Mouse (Mus musculus) heart, embryonic 10.5 days (tissue): ENCODE results near the gene Adamts12. TPM values are rescaled to one million over a fixed set of nuclear protein-coding genes. Genes with fewer than 3 reads are reported as not detected.

Experiments
- DNase-seq: peaks from one replicate; pipeline ENCODE4 v3.0.0-alpha.2; 2017; ENCODE audit warnings: low spot score
- H3K27ac ChIP-seq: fragments of 300-500 bp; sonication (generic); 2 replicates; pipeline ENCODE4 v1.5.1; 2016; ENCODE audit warnings: mild to moderate bottlenecking
- H3K27me3 ChIP-seq: fragments of 300-500 bp; sonication (generic); 2 replicates; pipeline ENCODE4 v1.6.1; 2016; ENCODE audit warnings: mild to moderate bottlenecking; ENCODE audit not compliant: poor library complexity, insufficient read depth, severe bottlenecking
- H3K36me3 ChIP-seq: fragments of 300-500 bp; sonication (generic); 2 replicates; pipeline ENCODE4 v1.6.1; 2016; ENCODE audit warnings: mild to moderate bottlenecking, moderate library complexity
- H3K4me1 ChIP-seq: fragments of 300-500 bp; sonication (generic); 2 replicates; pipeline ENCODE4 v1.6.1; 2016; ENCODE audit warnings: mild to moderate bottlenecking
- H3K4me3 ChIP-seq: fragments of 300-500 bp; sonication (generic); 2 replicates; pipeline ENCODE4 v1.5.1; 2016; ENCODE audit warnings: mild to moderate bottlenecking, moderate library complexity
- H3K9me3 ChIP-seq: fragments of 300-500 bp; sonication (generic); 2 replicates; pipeline ENCODE4 v1.6.1; 2016; ENCODE audit warnings: mild to moderate bottlenecking, moderate library complexity
- WGBS: fragments of 180-500 bp; shearing (Covaris S2); methylation state at CpG from one replicate; pipeline ENCODE4 v1.1.7; 2016; 5-methylcytosine and 5-hydroxymethylcytosine counted together
- polyA plus RNA-seq: library from polyadenylated mRNA; unstranded; fragments of >200 nt; fragmentation: Nextera tagmentation; extraction: Ambion mirVana; gene quantifications from 2 replicates; pipeline ENCODE4 v1.2.1, GENCODE M21; 2016

Gene Adamts12
- polyA plus RNA-seq, 1 experiment from 2014 or later, result 2.1 TPM

- Histone ChIP-seq H3K27ac (no peak overlapping the region), H3K36me3 (no peaks in the 10 kb centered on the region), H3K4me1 (no peaks in the 10 kb centered on the region), H3K4me3 (no peak overlapping the region), H3K9me3 (no peaks in the 10 kb centered on the region), H3K27me3 (no peaks in the 10 kb centered on the region)
- no peak for DNase-seq
- WGBS, result 65% methylated on average over 10 of the region's 10 CpGs
Observed at GRCm38 (mm10) chr15:11053678-11054439, 10.7 kb upstream of the Adamts12 start.

- 74% methylated on average over 7 of the region's 7 CpGs for WGBS
- DNase-seq, result no peak
- Histone ChIP-seq H3K36me3 (no peaks in the 10 kb centered on the region), H3K27ac (no peak overlapping the region), H3K4me1 (no peaks in the 10 kb centered on the region), H3K9me3 (no peaks in the 10 kb centered on the region), H3K4me3 (no peak overlapping the region), H3K27me3 (no peaks in the 10 kb centered on the region)
Observed at GRCm38 (mm10) chr15:11054440-11055080, 10.0 kb upstream of the Adamts12 start.

- no peak for DNase-seq
- no peak overlapping the region for H3K4me3 ChIP-seq
- H3K36me3 ChIP-seq, result no peaks in the 10 kb centered on the region
- WGBS, result 87% methylated on average over 1 of the region's 1 CpGs
- peaks cover 20% of the 10 kb centered on the region for H3K4me1 ChIP-seq
- H3K27me3 ChIP-seq, result no peaks in the 10 kb centered on the region
- H3K27ac ChIP-seq, result no peak overlapping the region
- no peaks in the 10 kb centered on the region for H3K9me3 ChIP-seq
Observed at GRCm38 (mm10) chr15:11062903-11063302, 1.7 kb upstream of the Adamts12 start.

- Histone ChIP-seq H3K9me3 (no peaks in the 10 kb centered on the region), H3K4me3 (peak overlapping the region; percentile 60), H3K36me3 (no peaks in the 10 kb centered on the region), H3K27ac (peak overlapping the region; percentile 85; the same call in 1 of the 2 replicates), H3K27me3 (no peaks in the 10 kb centered on the region), H3K4me1 (peaks cover 20% of the 10 kb centered on the region)
- DNase-seq, result no peak
- WGBS, result 9% methylated on average over 2 of the region's 2 CpGs
Observed at GRCm38 (mm10) chr15:11064160-11064557, 431 bp upstream of the Adamts12 start.

DNA sequence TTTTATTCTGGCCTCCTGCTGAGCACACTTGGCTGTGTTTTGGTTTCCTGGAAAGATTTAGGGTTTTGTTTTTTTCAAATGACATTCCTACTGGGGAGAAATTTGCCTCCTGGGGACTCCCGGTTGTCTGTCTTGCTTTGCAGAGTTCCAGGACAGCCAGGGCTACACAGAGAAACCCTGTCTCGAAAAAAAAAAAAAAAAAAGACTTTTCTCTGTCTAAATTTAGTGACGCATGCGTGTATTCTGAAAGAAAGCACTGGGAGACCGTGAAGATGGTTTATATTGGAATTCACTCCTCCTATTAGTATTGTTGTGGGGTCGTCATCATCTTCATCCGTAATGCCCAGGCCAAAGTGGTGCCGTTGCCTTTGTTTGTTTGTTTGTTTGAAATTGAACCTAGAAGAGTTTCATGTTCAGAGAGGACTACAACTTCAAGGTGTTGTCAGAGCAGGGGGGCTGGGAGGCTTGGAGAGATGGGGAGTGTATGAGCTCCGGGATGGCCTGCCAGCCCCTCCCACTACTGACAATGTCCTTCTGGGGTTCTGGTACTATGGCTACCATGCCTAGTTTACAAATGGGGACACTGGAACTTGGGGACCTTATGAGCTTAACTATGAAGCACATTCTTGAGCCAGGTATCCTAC, 1.1 kb downstream of the Adamts12 start:
- H3K36me3 ChIP-seq, result no peaks in the 10 kb centered on the region
- no peak for DNase-seq
- 9% methylated on average over 9 of the region's 9 CpGs for WGBS
- H3K4me3 ChIP-seq, result peak overlapping the region; percentile 60
- H3K27ac ChIP-seq, result peak overlapping the region; percentile 85
- H3K27me3 ChIP-seq, result no peaks in the 10 kb centered on the region
- peaks cover 20% of the 10 kb centered on the region for H3K4me1 ChIP-seq
- H3K9me3 ChIP-seq, result no peaks in the 10 kb centered on the region

GRCm38 (mm10) chr15:11066299-11066698, 1.7 kb downstream of the Adamts12 start:
- no peaks in the 10 kb centered on the region for H3K9me3 ChIP-seq
- peak overlapping the region; percentile 56; the same call in 1 of the 2 replicates for H3K27ac ChIP-seq
- H3K4me1 ChIP-seq, result peaks cover 20% of the 10 kb centered on the region
- 13% methylated on average over 5 of the region's 5 CpGs for WGBS
- H3K36me3 ChIP-seq, result no peaks in the 10 kb centered on the region
- no peak for DNase-seq
- no peaks in the 10 kb centered on the region for H3K27me3 ChIP-seq
- peak overlapping the region; percentile 60 for H3K4me3 ChIP-seq

DNA sequence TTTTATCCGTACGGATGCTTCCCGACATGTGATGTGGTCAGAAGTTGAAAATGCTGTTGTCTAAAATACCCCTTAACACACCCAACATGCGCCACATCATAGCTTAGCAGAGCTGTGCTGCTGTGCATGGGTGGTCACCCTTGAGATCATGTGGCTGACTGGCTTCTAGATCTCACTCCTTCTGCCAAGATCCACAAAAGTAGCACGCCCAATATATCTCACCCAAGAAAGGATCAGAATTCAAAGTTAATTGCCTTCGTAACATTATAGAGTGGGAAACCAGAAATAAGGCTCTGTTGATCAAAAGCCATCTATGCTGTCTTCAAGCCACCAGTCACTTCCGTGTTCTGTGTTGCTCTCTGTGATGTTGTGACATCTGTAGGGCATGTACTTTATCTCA, 3.3 kb downstream of the Adamts12 start:
- Histone ChIP-seq H3K36me3 (no peaks in the 10 kb centered on the region), H3K27ac (no peak overlapping the region), H3K27me3 (no peaks in the 10 kb centered on the region), H3K4me3 (no peak overlapping the region), H3K4me1 (peaks cover 20% of the 10 kb centered on the region), H3K9me3 (no peaks in the 10 kb centered on the region)
- 81% methylated on average over 7 of the region's 7 CpGs for WGBS
- no peak for DNase-seq

- H3K27me3 ChIP-seq, result no peaks in the 10 kb centered on the region
- DNase-seq, result no peak
- H3K4me1 ChIP-seq, result no peaks in the 10 kb centered on the region
- no peaks in the 10 kb centered on the region for H3K36me3 ChIP-seq
- 84% methylated on average over 3 of the region's 3 CpGs for WGBS
- H3K9me3 ChIP-seq, result no peaks in the 10 kb centered on the region
- H3K27ac ChIP-seq, result no peak overlapping the region
- no peak overlapping the region for H3K4me3 ChIP-seq
Observed at GRCm38 (mm10) chr15:11075726-11076361, 11.3 kb downstream of the Adamts12 start.

- Histone ChIP-seq H3K4me3 (no peak overlapping the region), H3K9me3 (no peaks in the 10 kb centered on the region), H3K27ac (no peak overlapping the region), H3K27me3 (no peaks in the 10 kb centered on the region), H3K4me1 (peaks cover 7% of the 10 kb centered on the region), H3K36me3 (no peaks in the 10 kb centered on the region)
- DNase-seq, result no peak
- 79% methylated on average over 8 of the region's 8 CpGs for whole genome bisulfite sequencing
Observed at GRCm38 (mm10) chr15:11082961-11083569, 18.5 kb downstream of the Adamts12 start.

DNA sequence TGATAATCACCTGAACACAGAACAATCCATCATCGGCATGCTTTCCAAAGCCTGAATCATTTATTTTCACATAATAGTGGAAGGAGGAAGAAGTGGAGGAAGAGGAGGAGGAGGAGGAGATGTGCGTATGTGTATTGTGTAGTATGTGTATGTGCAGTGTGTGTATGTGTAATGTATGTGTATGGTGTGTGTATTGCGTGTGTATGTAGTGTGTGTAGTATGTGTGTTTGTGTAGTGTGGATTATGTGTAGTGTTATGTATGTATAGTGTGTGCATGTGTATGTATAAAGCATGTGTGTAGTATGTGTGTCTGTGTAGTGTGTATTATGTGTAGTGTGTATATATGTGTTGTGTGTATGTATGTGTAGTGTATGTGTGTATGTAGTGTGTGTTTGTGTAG, 19.1 kb downstream of the Adamts12 start:
- Histone ChIP-seq H3K36me3 (no peaks in the 10 kb centered on the region), H3K27me3 (no peaks in the 10 kb centered on the region), H3K9me3 (no peaks in the 10 kb centered on the region), H3K4me3 (no peak overlapping the region), H3K27ac (no peak overlapping the region), H3K4me1 (peaks cover 7% of the 10 kb centered on the region)
- 89% methylated on average over 3 of the region's 3 CpGs for WGBS
- DNase-seq, result no peak

GRCm38 (mm10) chr15:11084241-11084992, 19.8 kb downstream of the Adamts12 start:
- WGBS, result 54% methylated on average over 9 of the region's 9 CpGs
- no peaks in the 10 kb centered on the region for H3K36me3 ChIP-seq
- H3K27ac ChIP-seq, result 0 out of 2 replicates have a peak overlapping the region, but pooled peaks have one; percentile 64
- DNase-seq, result no peak
- peaks cover 7% of the 10 kb centered on the region for H3K4me1 ChIP-seq
- H3K4me3 ChIP-seq, result no peak overlapping the region
- no peaks in the 10 kb centered on the region for H3K27me3 ChIP-seq
- H3K9me3 ChIP-seq, result no peaks in the 10 kb centered on the region

DNA sequence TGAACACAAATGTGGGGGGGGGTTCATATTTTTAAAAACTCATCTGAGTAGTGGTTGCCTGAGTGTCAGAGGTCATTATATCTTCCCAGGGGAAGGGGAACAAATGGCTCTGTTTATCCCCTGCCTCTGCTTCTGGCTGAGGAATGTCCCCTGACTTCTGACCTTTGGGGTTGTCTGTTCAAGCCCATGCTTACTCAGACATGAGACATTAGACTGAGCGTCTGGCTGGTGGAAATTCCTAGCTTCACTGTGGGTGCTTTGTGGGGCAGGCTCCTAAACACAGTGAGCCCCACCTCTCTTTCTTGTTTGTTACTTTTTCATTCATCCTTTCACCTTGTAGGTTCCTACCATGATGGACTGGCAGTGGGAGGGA, 20.4 kb downstream of the Adamts12 start:
- Histone ChIP-seq H3K36me3 (no peaks in the 10 kb centered on the region), H3K4me1 (peaks cover 7% of the 10 kb centered on the region), H3K27ac (no peak overlapping the region), H3K9me3 (no peaks in the 10 kb centered on the region), H3K4me3 (no peak overlapping the region), H3K27me3 (no peaks in the 10 kb centered on the region)
- 39% methylated on average over 1 of the region's 1 CpGs for WGBS
- DNase-seq, result no peak
